Mouse (Mus musculus) 3134 (cell line): ENCODE measurements around the gene Trim3.

ENCODE experiments used
- DNase-seq: peaks from one replicate; pipeline ENCODE4 v3.0.0-alpha.2; 2011; ENCODE audit warnings: low spot score; ENCODE audit not compliant: insufficient read length; ENCODE audit errors: extremely low read depth

The Trim3 gene

DNA sequence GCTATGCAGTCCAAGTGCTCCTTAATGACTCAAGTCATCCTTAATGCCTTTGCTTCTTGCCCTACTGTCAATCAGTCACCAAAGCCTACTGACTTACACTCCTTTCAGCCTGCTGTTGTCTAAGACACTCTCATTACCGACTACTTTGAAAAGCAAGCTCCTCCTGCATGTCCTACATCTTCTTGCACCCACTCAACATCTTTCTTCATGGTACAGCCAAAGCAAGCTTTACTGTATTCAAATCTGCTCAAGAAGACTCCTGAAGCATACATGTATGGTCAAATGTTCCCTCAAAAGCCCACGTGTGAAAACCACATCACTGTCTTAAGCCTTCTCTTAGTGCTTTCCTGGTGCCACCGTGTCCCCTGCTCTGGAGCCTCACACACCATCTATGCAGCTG lies 70.0 kb downstream of the Trim3 start:
- no peak for DNase-seq

DNA sequence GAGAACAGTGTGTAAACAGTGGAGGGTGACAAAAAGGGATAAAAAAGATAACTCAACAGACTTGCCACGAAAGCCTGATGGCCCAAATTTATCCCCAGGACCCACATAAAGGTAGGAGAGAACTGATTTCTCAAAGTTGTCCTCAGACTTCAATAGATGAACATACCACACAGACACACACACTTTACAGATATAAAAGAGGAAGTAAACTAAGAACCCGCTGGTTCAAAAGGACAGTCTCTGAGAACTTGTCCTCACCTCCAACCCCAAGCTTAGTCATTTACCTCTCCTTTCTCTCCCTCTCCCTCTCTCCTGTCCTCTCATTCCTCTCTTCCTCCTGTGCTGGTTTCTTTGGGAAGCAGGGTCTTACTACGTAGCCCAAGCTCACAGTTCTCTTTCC lies 71.1 kb downstream of the Trim3 start:
- no peak for DNase-seq

DNA sequence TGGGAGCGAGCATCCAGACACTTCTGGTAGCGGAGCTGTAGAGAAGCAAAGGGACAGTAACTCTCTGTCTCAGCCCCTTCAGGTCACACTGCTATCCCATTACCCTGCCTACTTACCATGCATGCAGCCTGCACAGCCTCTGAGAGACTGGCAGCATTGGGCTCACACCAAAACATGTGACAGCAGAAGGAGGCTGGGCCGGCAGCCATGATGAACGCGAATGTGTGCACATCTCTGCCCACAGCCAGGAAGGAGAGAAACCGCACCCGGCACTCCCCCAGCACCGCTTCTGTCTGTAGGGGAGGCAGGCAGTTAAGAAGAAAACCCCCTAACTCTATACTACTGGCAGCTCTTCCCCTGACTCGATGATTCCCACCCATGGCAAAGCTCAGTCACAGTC lies 74.4 kb downstream of the Trim3 start:
- DNase-seq = no peak

DNA sequence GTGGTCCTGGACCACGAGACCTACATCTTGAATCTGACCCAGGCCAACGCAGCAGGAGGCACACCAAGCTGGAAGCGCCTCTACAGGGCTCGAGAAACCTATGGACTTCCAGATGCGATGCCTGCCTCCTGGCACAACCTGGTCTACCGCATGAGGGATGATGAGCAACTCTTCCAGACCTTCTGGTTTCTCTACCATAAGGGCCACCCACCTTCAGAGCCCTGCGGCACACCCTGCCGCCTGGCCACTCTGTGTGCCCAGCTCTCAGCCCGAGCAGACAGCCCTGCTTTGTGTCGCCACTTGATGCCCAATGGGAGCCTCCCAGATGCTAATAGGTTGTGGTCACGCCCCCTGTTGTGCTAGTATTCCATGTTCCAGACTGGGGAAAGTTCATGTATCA lies 75.7 kb downstream of the Trim3 start:
- DNase-seq = no peak

DNA sequence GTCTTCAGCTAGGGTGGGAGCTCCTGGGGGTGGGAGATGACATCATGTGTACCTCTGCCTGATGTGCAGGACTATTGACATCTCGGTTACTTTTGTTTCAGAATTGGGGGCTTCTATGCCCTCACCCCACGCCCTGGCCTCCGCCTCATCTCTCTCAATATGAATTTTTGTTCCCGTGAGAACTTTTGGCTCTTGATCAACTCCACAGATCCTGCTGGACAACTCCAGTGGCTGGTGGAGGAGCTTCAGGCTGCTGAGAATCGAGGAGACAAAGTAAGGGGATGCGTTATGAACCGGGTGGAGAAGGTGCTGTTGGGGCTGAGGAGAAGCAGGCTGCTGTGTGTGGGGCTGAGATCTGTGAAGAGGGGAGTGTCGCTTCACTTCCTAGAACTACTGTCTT lies 77.0 kb downstream of the Trim3 start:
- no peak for DNase-seq

DNA sequence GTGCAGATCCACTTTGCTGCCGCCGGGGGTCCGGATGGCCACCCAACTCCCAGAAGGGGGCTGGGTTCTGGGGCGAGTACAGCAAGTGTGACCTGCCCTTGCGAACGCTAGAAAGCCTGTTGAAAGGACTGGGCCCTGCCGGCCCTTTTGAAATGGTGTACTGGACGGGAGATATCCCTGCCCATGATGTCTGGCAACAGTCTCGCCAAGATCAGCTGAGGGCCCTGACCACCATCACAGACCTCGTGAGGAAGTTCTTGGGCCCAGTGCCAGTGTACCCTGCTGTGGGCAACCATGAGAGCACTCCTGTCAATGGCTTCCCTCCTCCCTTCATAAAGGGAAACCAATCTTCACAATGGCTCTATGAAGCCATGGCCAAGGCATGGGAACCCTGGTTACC lies 77.8 kb downstream of the Trim3 start:
- no peak for DNase-seq
